Mouse (Mus musculus) megakaryocyte, embryonic 14.5 days (primary cell): Measurements from ENCODE around the gene B9d2.

ENCODE experiments used
- FLI1 ChIP-seq: IDR thresholded peaks from 2 replicates; pipeline ENCODE4 v1.6.1; 2012; ENCODE audit warnings: low read length, inconsistent platforms, mixed read lengths
- GATA1 ChIP-seq: IDR thresholded peaks from 3 replicates; pipeline ENCODE4 v1.6.1; 2012; ENCODE audit warnings: mixed read lengths, low read length, inconsistent platforms, borderline replicate concordance

GRCm38 (mm10) chr7:25707581-25708292 lies 27.2 kb downstream of the B9d2 start:
- TF ChIP-seq GATA1 (no peak), FLI1 (no peak)
